Mouse (Mus musculus) cerebellum, adult 18-20 months (tissue): ENCODE data around the gene Mapre1.
"Not testable (repeated sequence)": the region's sequence is repeated elsewhere in the genome, so short reads cannot be mapped to it uniquely, and the experiment has no call there.

ENCODE experiments used
- DNase-seq, 2 experiments: peaks; one replicate each; pipeline ENCODE4 v3.0.0; 2021

Gene Mapre1

DNA sequence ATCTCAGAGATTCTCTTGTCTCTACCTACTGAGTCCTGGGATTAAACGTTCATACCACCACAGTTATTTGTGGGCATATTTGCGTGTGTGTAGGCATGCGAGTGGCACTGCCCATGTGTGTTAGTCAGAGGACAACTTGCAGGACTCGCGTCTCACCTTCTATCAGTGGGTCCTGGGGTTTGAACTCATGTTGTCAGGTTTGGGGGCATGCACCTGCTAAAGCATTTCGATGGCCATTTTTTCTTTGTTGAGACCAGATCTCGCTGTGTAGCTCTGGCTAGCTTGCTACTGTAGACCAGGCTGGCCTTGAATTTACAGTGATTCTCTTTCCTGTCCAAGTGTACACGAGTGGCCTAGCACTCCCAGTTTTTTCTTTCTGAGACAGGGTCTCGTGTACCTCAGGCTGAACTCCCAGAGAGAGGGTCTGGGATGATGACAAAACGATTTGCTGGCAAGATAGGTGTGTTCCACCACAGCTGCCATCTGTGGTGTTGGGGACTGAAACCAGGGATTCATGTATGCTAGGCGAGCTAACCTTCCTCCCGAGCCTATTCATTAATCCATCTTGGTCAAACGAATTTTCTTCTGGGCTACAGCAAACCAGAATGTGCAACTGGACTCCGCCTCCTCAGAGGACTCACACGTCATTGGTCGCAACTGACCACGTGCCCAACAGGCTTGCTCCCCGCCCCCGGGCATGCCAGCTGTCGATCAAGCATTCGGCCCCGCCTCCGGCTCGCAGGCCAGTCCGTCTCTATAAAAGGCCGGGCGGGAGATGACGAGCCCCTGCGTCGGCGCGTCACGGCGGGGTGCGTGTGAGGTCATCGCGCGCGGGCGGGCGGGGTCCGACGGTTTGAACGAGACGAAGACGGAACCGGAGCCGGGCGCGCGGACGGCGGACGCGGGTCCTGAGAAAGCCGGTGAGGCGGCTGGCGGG, at the start of gene Mapre1:
Gene Mapre1 (plus strand): TSS at position 775 of the 937 bp plus-strand sequence.
- peak; percentile 99 to 100 for DNase-seq

DNA sequence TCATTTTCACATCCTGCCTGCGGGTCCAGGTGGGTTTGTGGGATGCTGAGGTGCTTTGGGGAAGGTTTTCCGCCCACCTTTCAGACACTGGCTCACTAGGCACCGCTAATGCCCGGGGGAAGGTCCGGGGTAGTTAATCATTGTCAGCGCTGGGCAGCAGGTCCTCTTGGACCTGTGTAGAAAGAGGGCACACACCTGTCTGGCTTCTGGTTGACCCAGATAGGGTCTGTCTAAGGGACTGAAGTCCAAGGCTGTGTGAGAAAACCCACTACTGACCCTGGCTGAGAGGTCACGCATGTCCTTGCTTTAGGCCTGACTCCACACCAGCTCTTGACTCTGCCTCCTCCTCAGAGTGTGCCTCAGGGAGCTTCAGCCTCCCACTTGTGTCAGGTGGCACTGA, 47.7 kb upstream of the Mapre1 start:
- not testable (repeated sequence) for DNase-seq

- peak; percentile 23 to 24 for DNase-seq
These were observed 46.5 kb upstream of the Mapre1 start for GRCm38 (mm10) chr2:153694462-153695085.

- DNase-seq: no peak
These were observed 44.7 kb upstream of the Mapre1 start, which contains the start of gene Dnmt3c for GRCm38 (mm10) chr2:153696352-153696751. Gene Dnmt3c (plus strand): TSS chr2:153696652.

GRCm38 (mm10) chr2:153703389-153703788, 37.7 kb upstream of the Mapre1 start:
- DNase-seq: no peak

DNA sequence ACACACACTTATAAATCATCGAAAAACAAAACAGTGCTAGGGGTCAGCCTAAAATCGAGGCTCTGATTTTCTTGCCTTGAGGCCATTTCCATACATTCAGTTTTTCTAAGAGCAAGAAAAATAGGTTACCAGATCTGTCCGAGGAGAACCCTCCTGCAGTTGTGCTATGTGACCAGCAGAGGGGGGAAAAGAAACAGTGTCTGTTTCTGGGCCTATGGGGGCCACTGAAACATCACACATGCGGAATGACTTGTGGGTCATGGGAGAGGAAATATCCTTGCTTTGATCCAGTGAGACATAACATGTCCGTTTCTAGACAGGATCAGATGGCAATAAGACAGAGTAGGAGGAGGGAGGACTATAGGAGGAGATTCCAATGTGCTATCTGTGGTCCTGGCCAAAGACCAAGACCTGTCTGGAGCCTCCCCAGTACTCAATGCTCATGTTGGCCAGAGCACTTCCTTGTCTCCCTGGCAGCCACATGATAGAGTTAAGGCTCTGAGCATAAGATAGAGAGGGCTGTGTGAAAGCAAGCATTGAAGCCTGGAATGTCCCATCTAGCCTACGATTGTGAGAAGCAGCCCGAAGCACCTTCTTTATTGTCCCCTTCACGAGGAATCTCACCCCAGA, 30.3 kb upstream of the Mapre1 start:
- peak; percentile 14 to 28 for DNase-seq

DNA sequence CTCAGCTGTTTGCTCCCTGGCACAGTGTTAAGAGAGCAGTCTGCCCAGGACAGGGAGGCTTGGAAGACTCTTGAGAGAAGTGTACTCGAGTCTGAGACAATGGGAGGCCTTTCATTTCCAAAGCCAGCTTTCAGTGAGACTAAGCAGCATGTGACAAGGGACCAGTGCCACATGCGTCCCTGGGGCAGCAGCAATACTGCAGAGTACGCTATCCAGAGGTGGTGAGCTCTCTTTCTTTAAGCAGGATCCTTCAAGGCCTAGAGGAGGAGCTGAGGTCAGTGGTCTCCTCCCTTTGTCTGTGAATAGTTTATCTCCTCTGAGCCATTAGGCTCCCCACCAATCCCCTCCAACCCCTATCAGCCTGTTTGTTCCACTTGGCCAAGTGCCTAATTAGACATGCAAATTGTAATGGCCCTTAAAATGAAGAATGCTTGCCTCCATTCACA, 28.4 kb upstream of the Mapre1 start:
- DNase-seq: peak in 1 of 2 experiments; percentile 5

- peak; percentile 37 to 45 for DNase-seq
These were observed 27.8 kb upstream of the Mapre1 start for GRCm38 (mm10) chr2:153713227-153713626.

GRCm38 (mm10) chr2:153717861-153718260, 23.2 kb upstream of the Mapre1 start:
- DNase-seq: not testable (repeated sequence)

DNA sequence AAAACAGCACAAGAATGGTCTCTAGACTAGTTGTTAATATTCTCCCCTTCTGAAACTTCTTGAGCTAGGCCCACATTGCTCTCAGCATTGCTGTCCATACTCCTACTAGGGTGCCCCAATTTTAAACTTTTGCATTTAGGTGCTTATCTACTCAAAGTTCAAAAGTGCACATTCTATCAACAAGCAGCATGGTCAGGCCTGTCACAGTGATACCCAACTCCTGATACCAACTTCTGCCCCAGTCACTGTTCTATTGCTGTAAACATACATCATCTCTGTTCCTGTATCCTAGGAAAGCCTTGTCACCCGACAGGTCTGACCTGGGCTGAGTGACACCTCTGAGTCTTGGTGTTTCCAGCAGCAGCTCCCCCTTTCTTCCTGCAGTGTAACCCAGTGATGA, 18.0 kb upstream of the Mapre1 start:
- no peak for DNase-seq

GRCm38 (mm10) chr2:153724424-153724823, 16.6 kb upstream of the Mapre1 start:
- DNase-seq: no peak

- DNase-seq: no peak
These were observed 16.2 kb upstream of the Mapre1 start for GRCm38 (mm10) chr2:153724871-153725270.

DNA sequence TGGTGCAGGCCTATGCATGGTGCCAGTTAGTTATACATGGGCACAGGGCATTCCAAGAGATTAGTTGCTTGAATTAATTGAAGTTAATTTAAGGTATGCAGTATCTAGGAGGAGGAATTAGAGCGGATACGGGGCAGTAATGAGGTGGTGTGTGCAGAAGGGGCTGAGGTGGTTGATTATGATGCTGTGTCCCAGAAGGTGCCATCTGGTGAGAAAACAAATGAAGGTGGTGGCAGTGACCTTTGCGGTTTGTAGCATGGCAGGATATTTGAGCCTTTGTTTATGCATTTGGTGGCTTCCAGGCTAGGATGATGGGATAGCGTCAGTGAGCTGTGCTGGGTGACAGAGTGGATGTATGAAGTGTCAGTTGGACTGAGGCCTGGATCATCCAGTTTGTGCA, 15.8 kb upstream of the Mapre1 start:
- DNase-seq: no peak

GRCm38 (mm10) chr2:153734033-153734432, 7.0 kb upstream of the Mapre1 start:
- DNase-seq: no peak

DNA sequence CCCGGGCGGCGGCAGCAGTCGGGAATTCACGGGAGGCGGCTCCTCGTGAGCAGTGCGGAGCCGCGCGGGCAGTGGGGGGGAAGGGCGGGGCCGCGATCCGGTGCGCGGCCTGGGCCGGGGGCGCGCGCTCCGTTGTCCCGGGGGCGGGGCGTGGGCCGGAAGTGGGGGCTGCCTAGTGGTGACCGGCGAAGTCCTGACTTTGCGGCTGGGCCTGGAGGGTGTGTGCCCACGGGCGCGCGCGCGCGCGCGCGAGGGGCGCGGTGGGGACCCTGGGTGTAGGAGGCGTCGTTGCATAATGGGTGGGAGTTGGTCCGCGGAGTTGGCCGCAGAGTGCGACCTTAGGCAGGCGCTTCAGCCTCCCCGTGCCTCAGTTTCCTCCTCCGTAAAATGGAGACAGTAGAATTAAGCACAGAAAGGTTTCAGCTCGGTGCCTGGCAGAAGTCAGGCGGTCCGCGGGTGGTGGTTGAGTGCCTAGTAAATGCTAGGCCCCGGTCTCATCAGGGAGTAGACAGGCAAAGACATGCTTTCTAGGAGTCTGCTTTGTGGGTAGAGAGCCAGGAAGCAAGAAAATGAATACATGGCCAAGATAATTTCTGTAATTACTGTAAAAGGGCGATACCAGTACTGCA, 477 bp downstream of the Mapre1 start:
- peak in 1 of 2 experiments; percentile 45 for DNase-seq

- DNase-seq: no peak
These were observed 6.9 kb downstream of the Mapre1 start for GRCm38 (mm10) chr2:153747994-153748393.

DNA sequence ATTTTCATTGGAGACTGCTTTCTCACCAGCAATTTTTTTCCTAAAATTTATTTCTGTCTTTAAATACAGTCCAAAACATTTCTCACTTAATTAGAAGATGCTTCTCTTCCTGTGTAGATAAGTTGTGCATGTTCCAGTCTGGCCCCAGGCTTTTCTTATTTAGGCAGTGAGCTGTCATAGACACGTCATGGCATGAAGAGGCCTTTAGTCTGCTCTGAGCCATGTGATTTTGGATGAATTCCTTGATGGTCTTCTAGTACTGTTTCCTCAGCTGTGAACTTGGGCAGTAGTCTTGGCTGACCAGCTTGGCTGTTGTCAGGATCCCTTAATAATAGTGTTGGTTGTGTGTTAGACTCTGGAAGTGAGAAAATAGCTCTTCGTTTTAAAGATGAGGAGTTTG, 9.3 kb downstream of the Mapre1 start:
- DNase-seq: no peak

- DNase-seq: no peak
These were observed 21.0 kb downstream of the Mapre1 start for GRCm38 (mm10) chr2:153762121-153762520.

- no peak for DNase-seq
These were observed 26.4 kb downstream of the Mapre1 start for GRCm38 (mm10) chr2:153767484-153767883.

GRCm38 (mm10) chr2:153768881-153769280, 27.8 kb downstream of the Mapre1 start:
- no peak for DNase-seq

- DNase-seq: no peak
These were observed 31.9 kb downstream of the Mapre1 start for GRCm38 (mm10) chr2:153772950-153773349.

GRCm38 (mm10) chr2:153775472-153775871, 34.4 kb downstream of the Mapre1 start:
- no peak for DNase-seq
